Mouse (Mus musculus): ENCODE data around the gene Loxl3. TPM values are rescaled to one million over a fixed set of nuclear protein-coding genes. Genes with fewer than 3 reads are reported as not detected.

Loxl3 gene
- total RNA-seq, 2 experiments from 2014 or later = 6.9 to 7.4 TPM

DNA sequence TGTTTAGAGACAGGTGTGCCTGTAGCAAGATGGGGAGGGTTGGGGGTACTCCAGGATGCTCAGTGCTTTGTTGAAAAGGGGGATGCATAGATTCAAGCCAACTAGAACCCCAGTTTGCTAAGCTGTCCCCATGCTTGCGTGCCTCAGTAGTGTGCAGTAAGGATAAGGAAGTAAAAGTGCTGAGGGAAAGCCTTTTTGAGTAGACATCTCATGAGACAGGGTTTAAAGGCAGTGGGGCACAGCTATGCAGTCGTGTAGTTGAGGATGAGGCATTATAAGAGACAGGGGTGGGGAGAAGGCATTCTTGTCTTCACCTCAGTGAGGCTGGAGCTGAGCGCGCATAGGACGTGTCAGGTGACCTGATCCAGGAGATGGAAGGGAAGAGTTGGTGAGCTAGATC lies 6.6 kb downstream of the Loxl3 start:
- no peak for DNase-seq
- intact Hi-C loops (cut with DNase I; ENCODE audit: low total_unique reads) = no loop called here

GRCm38 (mm10) chr6:83043561-83043960 lies 9.6 kb downstream of the Loxl3 start:
- intact Hi-C loops (cut with DNase I; ENCODE audit: low total_unique reads) = no loop called here

GRCm38 (mm10) chr6:83043993-83044392 lies 10.0 kb downstream of the Loxl3 start:
- no peak for DNase-seq
- intact Hi-C loops (cut with DNase I; ENCODE audit: low total_unique reads) = no loop called here

More at GRCm38 (mm10) chr6:83043561-83043960, 9.6 kb downstream of the Loxl3 start:
- no peak for DNase-seq

GRCm38 (mm10) chr6:83044742-83045141 lies 10.8 kb downstream of the Loxl3 start:
- intact Hi-C loops (cut with DNase I; ENCODE audit: low total_unique reads) = loop anchor here (5.0 kb wide), 1 partner anchor 37 kb away; no protein-coding TSS in a partner anchor
- DNase-seq = no peak

DNA sequence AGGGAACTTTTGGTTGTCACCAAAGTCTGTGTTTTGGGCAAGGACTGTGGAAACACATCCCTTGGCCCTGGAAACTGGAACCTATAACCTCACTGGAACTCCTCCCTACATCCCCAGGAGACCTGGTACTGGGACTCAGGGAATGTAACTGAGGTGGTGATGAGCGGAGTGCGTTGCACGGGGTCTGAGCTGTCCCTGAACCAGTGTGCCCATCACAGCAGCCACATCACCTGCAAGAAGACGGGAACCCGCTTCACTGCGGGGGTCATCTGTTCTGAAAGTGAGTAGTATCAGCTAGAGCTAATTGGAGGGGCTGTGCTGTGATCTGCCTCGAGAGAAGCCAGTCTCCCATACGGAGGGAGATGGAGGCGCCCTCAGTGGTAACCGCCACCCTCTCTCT lies 15.4 kb downstream of the Loxl3 start:
- intact Hi-C loops (cut with DNase I; ENCODE audit: low total_unique reads) = loop anchor here (5.0 kb wide), 1 partner anchor 42 kb away; no protein-coding TSS in a partner anchor
- DNase-seq = no peak

DNA sequence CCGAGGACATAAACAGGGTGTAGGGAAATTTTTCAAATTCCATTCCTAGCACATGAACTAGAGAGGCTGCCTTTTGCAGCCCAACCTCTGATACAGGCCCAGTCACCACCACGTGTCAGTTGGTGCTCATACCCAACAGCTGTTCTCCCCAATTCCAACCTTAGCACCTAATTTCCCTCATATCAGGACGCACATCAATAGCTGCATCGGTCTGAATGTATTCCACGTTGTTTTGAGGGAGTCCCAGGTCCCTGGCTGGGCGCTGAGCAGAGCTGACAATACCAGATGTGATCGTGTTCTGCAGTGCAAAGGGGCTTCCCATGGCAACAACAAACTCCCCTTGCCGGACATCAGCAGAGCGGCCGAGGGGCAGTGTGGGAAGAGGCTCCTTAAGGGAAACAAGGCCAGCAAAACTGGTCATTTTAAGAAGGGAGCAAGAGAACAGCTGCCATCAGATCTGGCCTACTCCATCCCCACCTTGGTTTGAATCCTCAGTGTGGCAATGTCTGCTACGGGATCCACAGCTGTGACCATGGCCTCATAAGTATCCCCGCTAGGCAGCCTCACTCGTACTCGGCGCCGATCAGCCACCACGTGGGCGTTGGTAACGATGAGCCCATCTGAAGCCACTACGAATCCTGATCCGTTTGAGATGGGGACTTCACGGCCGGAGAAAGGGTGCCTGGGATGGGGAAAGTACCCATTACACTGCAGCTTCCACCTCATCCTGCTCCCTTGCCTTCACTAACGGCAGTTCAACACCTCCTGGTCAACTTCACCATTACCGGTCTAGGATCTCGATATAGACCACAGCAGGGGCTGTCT lies 19.4 kb downstream of the Loxl3 start:
- intact Hi-C loops (cut with DNase I; ENCODE audit: low total_unique reads) = no loop called here
- peak; percentile 27 for DNase-seq

GRCm38 (mm10) chr6:83054074-83054851 lies 20.3 kb downstream of the Loxl3 start, which contains the start of gene Aup1:
Aup1 (plus strand) TSS chr6:83054521.
- peak; percentile 95 for DNase-seq
- intact Hi-C loops (cut with DNase I; ENCODE audit: low total_unique reads) = no loop called here

GRCm38 (mm10) chr6:83054871-83055431 lies 21.0 kb downstream of the Loxl3 start, which contains the start of gene Htra2:
Htra2 (minus strand) TSS chr6:83055273.
- intact Hi-C loops (cut with DNase I; ENCODE audit: low total_unique reads) = no loop called here
- DNase-seq = no peak

GRCm38 (mm10) chr6:83057790-83058189 lies 23.8 kb downstream of the Loxl3 start, which contains the start of gene Dqx1:
Dqx1 (plus strand) TSS chr6:83057844.
- intact Hi-C loops (cut with DNase I; ENCODE audit: low total_unique reads) = no loop called here
- no peak for DNase-seq

DNA sequence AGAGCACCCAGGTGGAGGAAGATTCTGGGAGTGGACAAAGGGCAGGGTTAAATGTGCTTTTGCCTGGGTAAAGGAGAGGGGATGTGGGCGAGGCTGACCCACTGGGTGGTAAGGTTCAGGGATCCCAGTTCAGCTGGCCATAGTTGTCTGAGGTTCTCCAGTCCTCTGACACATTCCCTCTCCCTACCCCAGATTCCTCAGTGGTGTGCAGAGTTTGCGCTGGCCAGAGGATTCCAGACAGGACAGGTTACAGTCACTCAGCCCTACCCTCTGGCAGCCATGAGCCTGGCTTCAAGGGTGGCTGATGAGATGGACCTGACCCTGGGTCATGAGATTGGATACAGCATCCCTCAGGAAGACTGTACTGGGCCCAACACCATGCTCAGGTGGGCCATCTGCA lies 24.8 kb downstream of the Loxl3 start:
- intact Hi-C loops (cut with DNase I; ENCODE audit: low total_unique reads) = no loop called here
- DNase-seq = no peak

GRCm38 (mm10) chr6:83065995-83066394 lies 32.0 kb downstream of the Loxl3 start:
- intact Hi-C loops (cut with DNase I; ENCODE audit: low total_unique reads) = no loop called here
- DNase-seq = no peak

DNA sequence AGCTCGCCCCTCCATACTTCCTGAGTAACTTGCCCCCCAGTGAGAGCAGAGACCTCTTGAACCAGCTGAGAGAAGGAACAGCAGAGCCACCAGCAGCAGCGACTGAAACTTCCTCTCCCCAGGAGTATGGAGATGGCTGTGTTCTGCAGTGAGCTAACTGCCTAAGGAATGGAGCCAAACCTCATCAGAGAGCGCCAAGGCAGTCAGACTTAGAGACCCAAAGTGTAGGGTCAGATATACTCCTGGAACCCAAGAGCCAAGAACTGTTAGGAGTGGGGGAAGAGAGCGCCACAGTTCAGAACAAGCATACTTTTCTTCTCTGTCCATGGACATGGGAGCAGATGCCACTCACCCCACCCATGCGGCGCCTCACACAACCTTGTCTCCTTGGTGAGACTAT lies 32.5 kb downstream of the Loxl3 start:
- intact Hi-C loops (cut with DNase I; ENCODE audit: low total_unique reads) = no loop called here
- no peak for DNase-seq

DNA sequence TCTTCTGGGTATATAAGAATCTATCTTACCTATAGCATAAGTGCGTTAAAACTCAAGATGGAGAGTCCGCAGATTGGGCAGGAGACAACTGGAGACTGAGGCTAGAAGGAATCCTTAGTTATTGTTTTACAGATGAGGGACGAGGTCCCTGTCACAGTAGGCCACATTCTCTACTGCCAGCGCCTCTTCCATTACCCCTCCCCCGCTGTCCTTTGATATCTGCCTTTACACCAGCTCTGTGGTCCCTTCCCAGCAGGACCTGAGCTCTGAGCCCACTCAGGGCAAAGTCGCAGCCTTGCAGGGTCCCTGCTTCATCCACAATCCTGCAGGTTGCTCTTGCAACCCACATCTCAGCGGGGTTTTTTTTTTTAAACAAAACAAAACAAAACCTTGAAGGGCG lies 34.2 kb downstream of the Loxl3 start:
- intact Hi-C loops (cut with DNase I; ENCODE audit: low total_unique reads) = no loop called here
- no peak for DNase-seq

DNA sequence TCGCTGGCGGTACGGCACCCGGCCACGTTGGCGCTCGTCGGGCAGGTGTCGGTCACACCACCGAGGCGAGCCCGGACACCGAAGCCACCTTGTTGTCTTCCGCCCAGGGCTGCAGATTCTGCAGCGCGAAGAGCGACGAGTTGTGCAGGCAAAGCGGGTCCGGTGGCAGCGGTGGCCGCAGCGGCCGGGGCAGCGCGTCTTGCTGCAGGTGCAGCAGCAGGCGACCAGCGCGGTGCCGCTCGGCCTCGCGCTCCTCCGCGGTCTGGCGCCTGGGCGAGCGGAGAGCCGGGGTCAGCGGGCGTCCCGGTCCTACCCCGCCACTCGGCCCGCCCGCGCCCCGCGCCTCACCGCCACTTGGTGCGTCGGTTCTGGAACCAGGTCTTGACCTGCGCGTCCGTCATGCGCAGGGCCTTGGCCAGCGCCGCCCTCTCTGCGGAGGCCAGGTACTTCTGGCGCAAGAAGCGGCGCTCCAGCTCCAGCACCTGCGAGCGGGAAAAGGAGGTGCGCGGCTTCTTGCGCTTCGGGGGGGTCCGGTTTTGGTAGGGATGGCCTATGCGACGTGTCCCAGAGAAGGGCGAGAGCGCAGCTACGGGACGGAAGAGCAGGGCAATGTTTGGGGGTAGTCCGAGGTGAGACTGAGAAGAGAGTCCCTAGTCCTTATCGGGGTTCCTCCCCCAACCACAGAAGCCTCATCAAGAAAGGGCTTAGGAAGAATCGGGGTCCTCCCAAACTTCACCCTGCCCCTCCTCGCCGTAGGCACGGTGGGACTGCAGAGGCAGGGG lies 34.9 kb downstream of the Loxl3 start:
- intact Hi-C loops (cut with DNase I; ENCODE audit: low total_unique reads) = no loop called here
- no peak for DNase-seq

DNA sequence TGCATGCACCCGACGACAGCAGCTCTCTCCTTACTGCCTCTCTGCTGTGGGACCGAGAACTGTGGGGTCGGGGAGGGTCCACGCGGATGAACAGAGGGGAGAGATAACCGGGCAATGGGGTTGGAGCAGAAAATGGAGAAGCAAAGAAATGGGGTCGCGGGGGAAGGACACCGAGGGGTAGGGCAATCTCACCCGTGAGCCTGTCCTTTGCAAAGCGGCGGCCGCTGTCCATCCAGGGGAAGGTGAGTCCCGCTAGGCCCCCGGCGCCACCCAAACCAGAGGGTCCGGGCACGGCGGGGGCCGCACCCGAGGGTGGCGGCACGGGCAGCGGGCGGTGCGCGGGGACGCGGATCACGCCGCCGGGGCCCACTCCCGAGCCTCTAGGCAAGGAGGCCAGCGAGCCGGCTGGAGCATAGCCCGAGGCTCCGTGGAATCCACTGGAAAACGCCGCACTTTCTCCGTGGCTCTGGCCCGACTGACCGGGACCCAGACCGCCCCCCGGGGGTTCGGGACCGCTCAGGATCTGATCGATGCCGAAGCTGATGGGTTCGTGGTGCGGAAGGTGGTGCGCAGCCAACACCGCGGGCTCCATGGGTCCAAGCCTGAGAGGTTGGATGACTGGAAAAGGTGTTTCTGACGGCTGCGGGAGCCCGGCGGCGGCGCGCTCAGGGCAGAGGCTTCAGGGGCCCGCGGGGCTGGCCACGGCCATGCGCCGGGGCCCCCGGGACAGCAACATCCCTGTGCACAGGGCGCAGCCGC lies 35.7 kb downstream of the Loxl3 start:
- no peak for DNase-seq
- intact Hi-C loops (cut with DNase I; ENCODE audit: low total_unique reads) = no loop called here

DNA sequence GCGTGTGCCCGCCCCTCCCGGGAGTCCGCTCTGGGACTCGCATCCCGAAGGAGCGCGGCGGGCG lies 36.1 kb downstream of the Loxl3 start, which contains the start of gene Tlx2:
Tlx2 (minus strand) TSS at position 47 of the 64 bp plus-strand sequence.
- no peak for DNase-seq
- intact Hi-C loops (cut with DNase I; ENCODE audit: low total_unique reads) = no loop called here

DNA sequence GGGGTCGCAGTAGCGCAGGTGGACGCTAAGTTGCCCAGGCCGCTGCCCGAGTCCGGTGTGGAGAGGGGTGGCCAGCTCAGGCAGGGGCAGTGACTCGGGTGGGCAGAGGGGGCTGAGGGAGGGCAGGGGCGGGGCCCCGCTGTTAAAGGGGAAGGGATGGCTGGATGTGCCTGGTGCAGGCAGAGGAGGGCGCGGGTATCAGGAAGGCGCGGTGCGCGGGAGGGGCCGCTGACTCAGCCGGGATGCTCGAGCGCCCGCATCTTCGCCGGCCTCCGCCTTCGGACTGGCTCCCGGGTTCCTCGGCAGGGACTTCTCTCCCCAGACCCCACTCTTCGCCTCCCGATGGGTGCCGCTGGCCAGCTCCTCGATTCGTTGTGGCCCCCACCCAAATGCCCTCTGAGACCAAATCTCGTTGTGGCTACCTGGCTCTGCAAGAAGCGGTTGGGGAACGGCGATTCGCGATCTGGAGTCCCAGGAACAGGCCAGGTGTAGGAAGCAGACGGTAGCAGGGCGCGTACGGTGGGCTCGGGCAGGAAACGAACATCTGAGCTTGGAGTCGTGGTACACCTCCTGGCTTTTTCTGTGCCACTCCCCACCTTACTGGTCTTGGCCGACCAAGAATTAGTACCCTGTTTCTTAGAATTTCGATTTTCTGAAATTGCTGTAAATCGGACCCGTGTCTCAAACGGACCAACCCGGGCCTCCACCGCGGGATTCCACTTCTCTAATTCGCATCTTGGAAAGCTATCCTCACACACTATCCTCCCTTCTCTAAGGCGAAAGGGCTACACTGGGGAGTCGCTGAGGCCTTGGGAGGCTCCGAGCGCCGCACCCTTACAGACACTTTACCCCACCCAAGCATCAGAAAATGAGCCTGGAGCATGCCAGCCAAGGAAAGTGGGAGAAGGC lies 36.6 kb downstream of the Loxl3 start:
- intact Hi-C loops (cut with DNase I; ENCODE audit: low total_unique reads) = no loop called here
- no peak for DNase-seq

DNA sequence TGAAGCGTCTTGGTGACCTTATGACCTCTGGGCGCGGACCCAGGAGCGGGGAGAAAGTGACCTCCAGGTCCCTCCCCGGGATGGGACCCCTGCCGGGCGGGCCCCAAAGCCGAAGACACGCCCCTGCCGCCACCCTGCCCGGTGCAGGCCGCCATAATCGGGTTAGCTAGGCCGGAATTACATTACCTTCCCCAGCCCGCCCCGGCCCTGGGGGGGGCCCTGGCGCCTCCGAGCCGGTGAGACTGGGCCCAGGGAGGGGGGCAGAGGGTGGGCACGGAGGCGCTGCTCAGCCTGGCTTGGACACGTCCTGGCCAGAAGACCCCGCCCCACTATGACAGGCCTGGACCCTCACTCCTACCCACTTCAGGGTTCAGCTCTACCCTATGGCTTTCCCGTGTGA lies 37.2 kb downstream of the Loxl3 start:
- intact Hi-C loops (cut with DNase I; ENCODE audit: low total_unique reads) = no loop called here

More for the DNA sequence above, 37.2 kb downstream of the Loxl3 start:
- DNase-seq = no peak
